Mouse (Mus musculus): ENCODE data around the gene Lhpp. TPM values are rescaled to one million over a fixed set of nuclear protein-coding genes. Genes with fewer than 3 reads are reported as not detected.
A peak's percentile ranks its signal among the peaks of the same experiment; 100 is the strongest.

Gene Lhpp
- polyA plus RNA-seq, 1 experiment from 2014 or later, result 26.4 TPM

- no peaks in the 10 kb centered on the region for H3K9me3 ChIP-seq (ENCODE audit: control insufficient read depth, low read length)
- no peak overlapping the region for H3K9ac ChIP-seq (ENCODE audit: low read length)
- H3K36me3 ChIP-seq (ENCODE audit: control insufficient read depth, insufficient read depth, low read length), result no peaks in the 10 kb centered on the region
- DNase-seq (ENCODE audit: low spot score) (peak; percentile 36), ATAC-seq (ENCODE audit: insufficient read depth, low FRiP score, low TSS enrichment) (no peak)
- H3K27me3 ChIP-seq (ENCODE audit: control insufficient read depth, insufficient read depth, low read length), result no peaks in the 10 kb centered on the region
- H3K4me3 ChIP-seq (ENCODE audit: low read depth, low read length), result no peak overlapping the region
- no peak overlapping the region for H3K27ac ChIP-seq (ENCODE audit: low read depth, low read length)
- H3K4me2 ChIP-seq (ENCODE audit: low read depth), result no peak overlapping the region
- 56% methylated on average over 5 of the region's 5 CpGs for WGBS
- peaks cover 7% of the 10 kb centered on the region for H3K4me1 ChIP-seq (ENCODE audit: control insufficient read depth, insufficient read depth, low read length)
Measured at GRCm38 (mm10) chr7:132688721-132689120, 78.3 kb downstream of the Lhpp start.

- Histone ChIP-seq H3K36me3 (ENCODE audit: control insufficient read depth, insufficient read depth, low read length) (no peaks in the 10 kb centered on the region), H3K4me2 (ENCODE audit: low read depth) (no peak overlapping the region), H3K9me3 (ENCODE audit: control insufficient read depth, low read length) (no peaks in the 10 kb centered on the region), H3K4me1 (ENCODE audit: control insufficient read depth, insufficient read depth, low read length) (peaks cover 7% of the 10 kb centered on the region), H3K9ac (ENCODE audit: low read length) (no peak overlapping the region), H3K4me3 (ENCODE audit: low read depth, low read length) (no peak overlapping the region), H3K27me3 (ENCODE audit: control insufficient read depth, insufficient read depth, low read length) (no peaks in the 10 kb centered on the region), H3K27ac (ENCODE audit: low read depth, low read length) (no peak overlapping the region)
- no peak for ATAC-seq (ENCODE audit: insufficient read depth, low FRiP score, low TSS enrichment)
- WGBS, result 81% methylated on average over 5 of the region's 5 CpGs
- DNase-seq (ENCODE audit: low spot score), result no peak
Measured at GRCm38 (mm10) chr7:132689722-132690121, 79.3 kb downstream of the Lhpp start.

- Histone ChIP-seq H3K36me3 (ENCODE audit: control insufficient read depth, insufficient read depth, low read length) (no peaks in the 10 kb centered on the region), H3K4me3 (ENCODE audit: low read depth, low read length) (no peak overlapping the region), H3K4me1 (ENCODE audit: control insufficient read depth, insufficient read depth, low read length) (peaks cover 7% of the 10 kb centered on the region), H3K9me3 (ENCODE audit: control insufficient read depth, low read length) (no peaks in the 10 kb centered on the region), H3K27me3 (ENCODE audit: control insufficient read depth, insufficient read depth, low read length) (no peaks in the 10 kb centered on the region), H3K9ac (ENCODE audit: low read length) (no peak overlapping the region), H3K27ac (ENCODE audit: low read depth, low read length) (no peak overlapping the region), H3K4me2 (ENCODE audit: low read depth) (no peak overlapping the region)
- 89% methylated on average over 14 of the region's 14 CpGs for WGBS
- DNase-seq (ENCODE audit: low spot score) (no peak), ATAC-seq (ENCODE audit: insufficient read depth, low FRiP score, low TSS enrichment) (no peak)
Measured at GRCm38 (mm10) chr7:132690716-132691472, 80.5 kb downstream of the Lhpp start.

- Histone ChIP-seq H3K9ac (ENCODE audit: low read length) (no peak overlapping the region), H3K27ac (ENCODE audit: low read depth, low read length) (no peak overlapping the region), H3K9me3 (ENCODE audit: control insufficient read depth, low read length) (no peaks in the 10 kb centered on the region), H3K4me2 (ENCODE audit: low read depth) (no peak overlapping the region), H3K27me3 (ENCODE audit: control insufficient read depth, insufficient read depth, low read length) (no peaks in the 10 kb centered on the region), H3K4me1 (ENCODE audit: control insufficient read depth, insufficient read depth, low read length) (peaks cover 7% of the 10 kb centered on the region), H3K36me3 (ENCODE audit: control insufficient read depth, insufficient read depth, low read length) (no peaks in the 10 kb centered on the region), H3K4me3 (ENCODE audit: low read depth, low read length) (no peak overlapping the region)
- DNase-seq (ENCODE audit: low spot score) (no peak), ATAC-seq (ENCODE audit: insufficient read depth, low FRiP score, low TSS enrichment) (no peak)
- WGBS, result 82% methylated on average over 9 of the region's 9 CpGs
Measured at GRCm38 (mm10) chr7:132692719-132693118, 82.3 kb downstream of the Lhpp start.

- Histone ChIP-seq H3K9me3 (ENCODE audit: control insufficient read depth, low read length) (no peaks in the 10 kb centered on the region), H3K9ac (ENCODE audit: low read length) (no peak overlapping the region), H3K4me3 (ENCODE audit: low read depth, low read length) (no peak overlapping the region), H3K4me2 (ENCODE audit: low read depth) (no peak overlapping the region), H3K27ac (ENCODE audit: low read depth, low read length) (no peak overlapping the region), H3K4me1 (ENCODE audit: control insufficient read depth, insufficient read depth, low read length) (no peaks in the 10 kb centered on the region), H3K27me3 (ENCODE audit: control insufficient read depth, insufficient read depth, low read length) (no peaks in the 10 kb centered on the region), H3K36me3 (ENCODE audit: control insufficient read depth, insufficient read depth, low read length) (no peaks in the 10 kb centered on the region)
- DNase-seq (ENCODE audit: low spot score) (no peak), ATAC-seq (ENCODE audit: insufficient read depth, low FRiP score, low TSS enrichment) (no peak)
- WGBS, result 90% methylated on average over 2 of the region's 2 CpGs
Measured at GRCm38 (mm10) chr7:132693561-132693960, 83.1 kb downstream of the Lhpp start.

GRCm38 (mm10) chr7:132697258-132697796, 86.9 kb downstream of the Lhpp start:
- 88% methylated on average over 8 of the region's 8 CpGs for WGBS
- DNase-seq (ENCODE audit: low spot score) (no peak), ATAC-seq (ENCODE audit: insufficient read depth, low FRiP score, low TSS enrichment) (no peak)
- Histone ChIP-seq H3K27me3 (ENCODE audit: control insufficient read depth, insufficient read depth, low read length) (no peaks in the 10 kb centered on the region), H3K9me3 (ENCODE audit: control insufficient read depth, low read length) (no peaks in the 10 kb centered on the region), H3K4me2 (ENCODE audit: low read depth) (no peak overlapping the region), H3K4me1 (ENCODE audit: control insufficient read depth, insufficient read depth, low read length) (no peaks in the 10 kb centered on the region), H3K4me3 (ENCODE audit: low read depth, low read length) (no peak overlapping the region), H3K27ac (ENCODE audit: low read depth, low read length) (no peak overlapping the region), H3K36me3 (ENCODE audit: control insufficient read depth, insufficient read depth, low read length) (no peaks in the 10 kb centered on the region), H3K9ac (ENCODE audit: low read length) (no peak overlapping the region)

- 93% methylated on average over 4 of the region's 4 CpGs for WGBS
- Histone ChIP-seq H3K9ac (ENCODE audit: low read length) (no peak overlapping the region), H3K36me3 (ENCODE audit: control insufficient read depth, insufficient read depth, low read length) (no peaks in the 10 kb centered on the region), H3K4me2 (ENCODE audit: low read depth) (no peak overlapping the region), H3K27me3 (ENCODE audit: control insufficient read depth, insufficient read depth, low read length) (no peaks in the 10 kb centered on the region), H3K9me3 (ENCODE audit: control insufficient read depth, low read length) (no peaks in the 10 kb centered on the region), H3K27ac (ENCODE audit: low read depth, low read length) (no peak overlapping the region), H3K4me3 (ENCODE audit: low read depth, low read length) (no peak overlapping the region), H3K4me1 (ENCODE audit: control insufficient read depth, insufficient read depth, low read length) (no peaks in the 10 kb centered on the region)
- no peak for DNase-seq (ENCODE audit: low spot score)
- ATAC-seq (ENCODE audit: insufficient read depth, low FRiP score, low TSS enrichment), result no peak
Measured at GRCm38 (mm10) chr7:132698737-132699136, 88.3 kb downstream of the Lhpp start.

- WGBS, result 70% methylated on average over 4 of the region's 4 CpGs
- no peak overlapping the region for H3K27ac ChIP-seq (ENCODE audit: low read depth, low read length)
Measured at GRCm38 (mm10) chr7:132699165-132699564, 88.7 kb downstream of the Lhpp start.

GRCm38 (mm10) chr7:132699639-132700038, 89.2 kb downstream of the Lhpp start:
- no peak overlapping the region for H3K27ac ChIP-seq (ENCODE audit: low read depth, low read length)

More at GRCm38 (mm10) chr7:132699165-132699564, 88.7 kb downstream of the Lhpp start:
- H3K27me3 ChIP-seq (ENCODE audit: control insufficient read depth, insufficient read depth, low read length), result no peaks in the 10 kb centered on the region
- no peak overlapping the region for H3K4me3 ChIP-seq (ENCODE audit: low read depth, low read length)
- no peak overlapping the region for H3K4me2 ChIP-seq (ENCODE audit: low read depth)
- DNase-seq (ENCODE audit: low spot score) (no peak), ATAC-seq (ENCODE audit: insufficient read depth, low FRiP score, low TSS enrichment) (no peak)
- H3K36me3 ChIP-seq (ENCODE audit: control insufficient read depth, insufficient read depth, low read length), result no peaks in the 10 kb centered on the region
- H3K9me3 ChIP-seq (ENCODE audit: control insufficient read depth, low read length), result no peaks in the 10 kb centered on the region
- no peak overlapping the region for H3K9ac ChIP-seq (ENCODE audit: low read length)
- no peaks in the 10 kb centered on the region for H3K4me1 ChIP-seq (ENCODE audit: control insufficient read depth, insufficient read depth, low read length)

More at GRCm38 (mm10) chr7:132699639-132700038, 89.2 kb downstream of the Lhpp start:
- Histone ChIP-seq H3K36me3 (ENCODE audit: control insufficient read depth, insufficient read depth, low read length) (no peaks in the 10 kb centered on the region), H3K4me1 (ENCODE audit: control insufficient read depth, insufficient read depth, low read length) (no peaks in the 10 kb centered on the region), H3K9ac (ENCODE audit: low read length) (no peak overlapping the region), H3K27me3 (ENCODE audit: control insufficient read depth, insufficient read depth, low read length) (no peaks in the 10 kb centered on the region), H3K4me2 (ENCODE audit: low read depth) (no peak overlapping the region), H3K9me3 (ENCODE audit: control insufficient read depth, low read length) (no peaks in the 10 kb centered on the region), H3K4me3 (ENCODE audit: low read depth, low read length) (no peak overlapping the region)
- ATAC-seq (ENCODE audit: insufficient read depth, low FRiP score, low TSS enrichment), result no peak
- DNase-seq (ENCODE audit: low spot score), result no peak
